In genomic region chr5:41708051-41708630, GRCm38 (mm10) we compare ENCODE assay signal across 8 mouse cellular contexts. TPM values are rescaled to one million over a fixed set of nuclear protein-coding genes. Genes with fewer than 3 reads are reported as not detected.
DNase-seq lines count a peak whose midpoint lies in the region; ATAC-seq and TF ChIP-seq lines count a peak whose summit lies in the region.

TSS of gene Rab28 (minus strand) at chr5:41708157.

- H3K4me2 ChIP-seq in hindbrain, embryonic 13.5 days: peak within 1 kb of the TSS; percentile 95

- in situ Hi-C loops in Patski (cut with MboI; ENCODE audit: low pct_unique_long_range_greater_than_20kb): no loop called here

- H3K9me3 ChIP-seq in hindbrain, embryonic 13.5 days: no peaks in the 10 kb centered on the region

- CTCF ChIA-PET in Patski (lab: Charles Lee): interaction anchor here (1.5 kb wide), 1 partner anchor 57 kb away, joined by 3 read pairs; no protein-coding TSS in a partner anchor

- TF ChIP-seq CTCF in Patski (IDR thresholded peaks at IDR 0.05): no peak

- POLR2A ChIA-PET in Patski (lab: Charles Lee): interaction anchor here (0.6 to 0.7 kb wide), 2 partner anchors 26 to 84 kb away, joined by 3 to 4 read pairs; no protein-coding TSS in a partner anchor

- peak; percentile 91 for DNase-seq in Patski (ENCODE audit: low read depth, low spot score)
- DNase-seq in cerebellum, postnatal 14 days: peak; percentile 97 to 99
- DNase-seq in frontal cortex, postnatal 14 days (ENCODE audit: low spot score in 2 of 2): peak; percentile 88 to 94
- peak; percentile 90 to 95 for DNase-seq in layer of hippocampus, postnatal 25 days (ENCODE audit: extremely low spot score in 1 of 2, low spot score in 1 of 2)
- peak; percentile 97 for DNase-seq in lung, postnatal 25 days (ENCODE audit: low spot score)
- DNase-seq in retina, embryonic 14.5 days (ENCODE audit: low spot score): peak; percentile 96
- peak; percentile 99 for DNase-seq in thymus, postnatal 4 days

- no peaks in the 10 kb centered on the region for H3K36me3 ChIP-seq in hindbrain, embryonic 13.5 days

- H3K4me1 ChIP-seq in hindbrain, embryonic 13.5 days (replicated peaks): peaks cover 19% of the 10 kb centered on the region

- peak within 1 kb of the TSS; percentile 94 for H3K27ac ChIP-seq in hindbrain, embryonic 13.5 days

- peak; percentile 97 for ATAC-seq in Patski
- peak; percentile 97 for ATAC-seq in hindbrain, embryonic 13.5 days (ENCODE audit: low FRiP score)

- peak within 1 kb of the TSS; percentile 96 for H3K9ac ChIP-seq in hindbrain, embryonic 13.5 days

- WGBS in hindbrain, embryonic 13.5 days: under 1% methylated on average over 34 of the region's 34 CpGs

- peaks cover 5% of the 10 kb centered on the region for H3K27me3 ChIP-seq in Patski
- no peaks in the 10 kb centered on the region for H3K27me3 ChIP-seq in hindbrain, embryonic 13.5 days

- H3K4me3 ChIP-seq in hindbrain, embryonic 13.5 days: peak within 1 kb of the TSS; percentile 91

RNA-seq across cellular contexts. Expression of gene Rab28, which starts in this region (rescaled TPM):
- 89.2 TPM for polyA plus RNA-seq in Patski (2021)
- 68.8 and 71.8 TPM in 2 replicates for polyA plus RNA-seq in hindbrain, embryonic 13.5 days (2015; fragmentation: Nextera tagmentation; extraction: Ambion mirVana)
- 10 to 100 TPM; 75.3 to 80.6 TPM for total RNA-seq in layer of hippocampus, postnatal 25 days (2021)

Comparison
In these comparisons a context has a peak if more than half of its experiments do, and no peak if none do; other contexts are left out.
1. Peak in every context shown above with its lines: DNase-seq, ATAC-seq, H3K4me3 ChIP-seq and H3K27ac ChIP-seq.